Mouse (Mus musculus) CH12.LX (cell line): ENCODE measurements at regions not wholly inside any gene's neighbourhood (a gene's known extent, or its start where the extent isn't known, plus 50 kb on each side); places are given as distances from the start of the nearest gene placed in this dataset.

Experiments
- CHD2 ChIP-seq: IDR thresholded peaks from 2 replicates; pipeline ENCODE4 v1.6.1; 2011; ENCODE audit warnings: low read length, improper control_type of control experiment
- CTCF ChIP-seq, 2 experiments: IDR thresholded peaks in 1 of 2; conservative IDR thresholded peaks in 1 of 2; 2 replicates each; pipeline ENCODE4 v1.5.1; 2011 to 2012; ENCODE audit warnings: low read depth in 2 of 2, low read length in 2 of 2, improper control_type of control experiment in 1 of 2, inconsistent platforms in 1 of 2, mild to moderate bottlenecking in 1 of 2, moderate library complexity in 1 of 2
- EP300 ChIP-seq: IDR thresholded peaks from 2 replicates; pipeline ENCODE4 v1.6.1; 2011; ENCODE audit warnings: low read length, improper control_type of control experiment
- MAX ChIP-seq: IDR thresholded peaks from 2 replicates; pipeline ENCODE4 v1.6.1; 2011; ENCODE audit warnings: low read length, improper control_type of control experiment
- POLR2A ChIP-seq: IDR thresholded peaks from 2 replicates; pipeline ENCODE4 v1.6.1; 2011; ENCODE audit warnings: low read depth, mild to moderate bottlenecking, improper control_type of control experiment, low read length
- TBP ChIP-seq: conservative IDR thresholded peaks from 2 replicates; pipeline ENCODE4 v1.6.1; 2011; ENCODE audit warnings: low read depth, low read length, improper control_type of control experiment
- USF1 ChIP-seq: IDR thresholded peaks from 2 replicates; pipeline ENCODE4 v1.6.1; 2014; ENCODE audit warnings: low read depth, mild to moderate bottlenecking, inconsistent platforms, low read length, improper control_type of control experiment
- ZC3H11A ChIP-seq: IDR thresholded peaks from 2 replicates; pipeline ENCODE4 v1.6.1; 2012; ENCODE audit warnings: low read depth, mild to moderate bottlenecking, inconsistent platforms, low read length, improper control_type of control experiment

- TF ChIP-seq ZC3H11A (no peak), USF1 (no peak), CTCF (conservative IDR thresholded peaks at IDR 0.05 in 1 of 2, IDR thresholded peaks at IDR 0.05 in 1 of 2; ENCODE audit: low read depth in 2 of 2, low read length in 2 of 2) (no peak), EP300 (no peak), POLR2A (no peak), TBP (no peak), MAX (no peak), CHD2 (no peak)
Measured at GRCm38 (mm10) chr10:98007037-98007436, 280.5 kb upstream of the C030005K15Rik start.
